Mouse (Mus musculus): ENCODE results near the gene Has1. TPM values are rescaled to one million over a fixed set of nuclear protein-coding genes. Genes with fewer than 3 reads are reported as not detected.

Gene Has1
- polyA plus RNA-seq, 1 experiment from 2014 or later = 1.4 TPM

- Histone ChIP-seq H3K4me2 (peak overlapping the region; percentile 87), H3K9ac (peak overlapping the region; percentile 92), H3K36me3 (replicated peaks) (peaks cover 5% of the 10 kb centered on the region), H3K4me1 (peaks cover 24% of the 10 kb centered on the region), H3K27ac (peak overlapping the region; percentile 100), H3K4me3 (replicated peaks) (peak overlapping the region; percentile 89), H3K9me3 (no peaks in the 10 kb centered on the region), H3K27me3 (no peaks in the 10 kb centered on the region)
- under 1% methylated on average over 17 of the region's 22 CpGs for WGBS
- peak; percentile 31 for ATAC-seq (ENCODE audit: low FRiP score)
Measured at GRCm38 (mm10) chr17:17825921-17826591, 28.9 kb downstream of the Has1 start.

DNA sequence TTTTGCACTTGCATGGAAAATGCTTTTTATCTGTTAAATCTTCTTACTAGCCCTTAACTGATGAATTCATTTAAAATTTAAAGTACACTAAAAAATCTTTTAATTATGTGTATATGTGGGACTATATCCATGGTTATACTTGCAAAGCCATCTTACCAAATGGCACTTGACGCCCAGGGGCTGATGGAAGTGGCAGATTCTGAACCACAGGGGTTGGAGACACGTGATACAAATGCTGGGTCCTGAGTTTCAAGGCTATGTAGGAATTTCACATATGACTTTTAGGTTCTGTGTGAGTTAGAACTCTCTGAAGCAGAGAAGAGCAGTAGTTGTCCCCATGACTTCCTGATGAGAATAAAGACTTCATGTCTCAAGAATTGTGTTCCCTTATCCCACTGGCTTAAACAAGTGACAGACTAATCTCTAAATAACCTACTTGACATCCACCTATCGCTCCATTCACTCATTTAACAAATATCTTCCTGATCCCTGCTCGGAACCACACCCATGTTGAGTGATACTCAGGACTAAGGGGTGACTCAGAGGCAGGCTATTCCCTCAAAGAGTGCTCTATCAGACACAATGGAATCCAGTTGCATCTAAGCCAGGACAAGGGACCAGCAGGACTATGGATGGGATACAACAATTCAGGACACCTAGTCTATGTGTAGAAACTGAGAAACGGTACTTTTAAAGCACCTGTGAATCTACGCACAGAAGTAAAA lies 31.2 kb downstream of the Has1 start:
- Histone ChIP-seq H3K27ac (no peak overlapping the region), H3K9ac (no peak overlapping the region), H3K4me1 (peaks cover 6% of the 10 kb centered on the region), H3K9me3 (no peaks in the 10 kb centered on the region), H3K4me2 (no peak overlapping the region), H3K4me3 (replicated peaks) (no peak overlapping the region), H3K27me3 (no peaks in the 10 kb centered on the region), H3K36me3 (replicated peaks) (no peaks in the 10 kb centered on the region)
- WGBS = 81% methylated on average over 6 of the region's 6 CpGs
- no peak for ATAC-seq (ENCODE audit: low FRiP score)

DNA sequence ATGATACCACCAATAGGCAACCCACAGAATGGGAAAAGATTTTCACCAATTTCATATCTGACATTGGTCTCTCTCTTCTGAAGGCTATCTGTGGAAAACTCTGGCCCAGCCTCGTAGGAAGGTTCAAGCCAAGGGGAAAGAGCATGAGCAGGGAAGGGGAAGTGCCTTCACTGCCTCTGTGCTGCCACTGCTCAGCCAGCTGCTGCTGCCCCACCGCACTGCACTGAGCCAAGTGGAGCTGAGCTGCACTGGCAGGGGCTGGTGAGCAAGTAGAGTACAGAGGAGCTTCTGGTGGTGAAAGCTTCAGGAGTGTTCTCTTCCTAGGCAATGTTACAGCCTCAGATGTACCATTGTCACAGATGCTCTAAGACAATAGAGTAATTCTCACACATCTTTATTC lies 59.5 kb downstream of the Has1 start:
- 58% methylated on average over 2 of the region's 2 CpGs for WGBS

More for the DNA sequence above, 59.5 kb downstream of the Has1 start:
- no peak overlapping the region for H3K4me2 ChIP-seq
- no peak overlapping the region for H3K27ac ChIP-seq
- H3K27me3 ChIP-seq = no peaks in the 10 kb centered on the region
- no peak overlapping the region for H3K4me3 ChIP-seq (replicated peaks)
- H3K36me3 ChIP-seq (replicated peaks) = no peaks in the 10 kb centered on the region
- no peaks in the 10 kb centered on the region; the same call in 1 of the 2 replicates for H3K4me1 ChIP-seq
- H3K9me3 ChIP-seq = no peaks in the 10 kb centered on the region
- ATAC-seq (ENCODE audit: low FRiP score) = no peak
- H3K9ac ChIP-seq = no peak overlapping the region

MicroRNAs encoded within 50 kb of the gene (microRNA counts, 519-probe panel; counts per million panel counts)
- microRNA mmu-let-7e = 6,530 counts per million, percentile 89 among the panel's probes with 10 or more counts
- microRNA mmu-miR-125a-3p = 4,429 counts per million, percentile 53 among the panel's probes with 10 or more counts
- microRNA mmu-miR-125a-5p = 8,029 counts per million, percentile 97 among the panel's probes with 10 or more counts
- 5,780 counts per million, percentile 79 among the panel's probes with 10 or more counts for microRNA mmu-miR-99b

Small RNAs within 50 kb of the gene (microRNA-seq; reads per million reads assigned to microRNA genes)
- not detected for gene Gm25927
- gene Mir125a = 5,095 reads per million, percentile 90 among the genes with 10 or more reads in this experiment
- gene Mir99b = 32,219 reads per million, percentile 99 among the genes with 10 or more reads in this experiment
- gene Mirlet7e = not detected

Other genes starting within 250 kb of the Has1 start
- 9.2 and 10.6 TPM in 2 replicates for gene Lnpep, start 230.2 kb downstream of the Has1 start, polyA plus RNA-seq (2016; fragmentation: Nextera tagmentation; extraction: Ambion mirVana)
- not detected in 2 replicates for gene Vmn2r90, start 151.5 kb downstream of the Has1 start, polyA plus RNA-seq (2016; fragmentation: Nextera tagmentation; extraction: Ambion mirVana)
- 43.5 and 46.8 TPM in 2 replicates for gene Spaca6, start 28.0 kb downstream of the Has1 start, polyA plus RNA-seq (2016; fragmentation: Nextera tagmentation; extraction: Ambion mirVana)
- gene Fpr1, start 28.7 kb upstream of the Has1 start, polyA plus RNA-seq (2016; fragmentation: Nextera tagmentation; extraction: Ambion mirVana) = not detected in 2 replicates
- not detected in 2 replicates for gene Fpr2, start 32.6 kb upstream of the Has1 start, polyA plus RNA-seq (2016; fragmentation: Nextera tagmentation; extraction: Ambion mirVana)
- not detected in 2 replicates for gene Fpr3, start 32.6 kb upstream of the Has1 start, polyA plus RNA-seq (2016; fragmentation: Nextera tagmentation; extraction: Ambion mirVana)
- not detected in 2 replicates for gene Fpr-rs4, start 166.5 kb upstream of the Has1 start, polyA plus RNA-seq (2016; fragmentation: Nextera tagmentation; extraction: Ambion mirVana)
- gene Vmn2r124, start 194.2 kb upstream of the Has1 start, polyA plus RNA-seq (2016; fragmentation: Nextera tagmentation; extraction: Ambion mirVana) = not detected in 2 replicates
- not detected in 2 replicates for gene Vmn2r91, start 229.8 kb upstream of the Has1 start, polyA plus RNA-seq (2016; fragmentation: Nextera tagmentation; extraction: Ambion mirVana)

Measured in forebrain, embryonic 12.5 days (tissue).